Mouse (Mus musculus) kidney, embryonic 15.5 days (tissue): ENCODE data around the gene Snw1. TPM values are rescaled to one million over a fixed set of nuclear protein-coding genes. Genes with fewer than 3 reads are reported as not detected.
A peak's percentile ranks its signal among the peaks of the same experiment; 100 is the strongest.
"Not testable (repeated sequence)": the region's sequence is repeated elsewhere in the genome, so short reads cannot be mapped to it uniquely, and the experiment has no call there.

Experiments
- ATAC-seq: fragments of 200-750 bp; cut with Nextera tagmentation; replicated peaks from 2 replicates; pipeline ENCODE4 v1.8.0; 2017; ENCODE audit warnings: moderate TSS enrichment; ENCODE audit not compliant: low FRiP score
- H3K27ac ChIP-seq: fragments of 300-500 bp; sonication (generic); 2 replicates; pipeline ENCODE4 v1.5.1; 2015; ENCODE audit warnings: mild to moderate bottlenecking, inconsistent platforms
- H3K27me3 ChIP-seq: fragments of 300-500 bp; sonication (generic); 2 replicates; pipeline ENCODE4 v1.6.1; 2015; ENCODE audit warnings: inconsistent platforms
- H3K36me3 ChIP-seq: fragments of 300-500 bp; sonication (generic); 2 replicates; pipeline ENCODE4 v1.6.1; 2015; ENCODE audit warnings: inconsistent platforms
- H3K4me1 ChIP-seq: fragments of 300-500 bp; sonication (generic); 2 replicates; pipeline ENCODE4 v1.6.1; 2015; ENCODE audit warnings: inconsistent platforms
- H3K4me2 ChIP-seq: fragments of 300-500 bp; sonication (generic); 2 replicates; pipeline ENCODE4 v1.6.1; 2015; ENCODE audit warnings: moderate library complexity, mild to moderate bottlenecking, inconsistent platforms
- H3K4me3 ChIP-seq: fragments of 300-500 bp; sonication (generic); replicated peaks from 2 replicates; pipeline ENCODE4 v1.5.1; 2015; ENCODE audit warnings: mild to moderate bottlenecking, inconsistent platforms
- H3K9ac ChIP-seq: fragments of 300-500 bp; sonication (generic); 2 replicates; pipeline ENCODE4 v1.6.1; 2015; ENCODE audit warnings: mild to moderate bottlenecking, inconsistent platforms
- H3K9me3 ChIP-seq: fragments of 300-500 bp; sonication (generic); replicated peaks from 2 replicates; pipeline ENCODE4 v1.6.1; 2016; ENCODE audit warnings: inconsistent platforms
- WGBS: fragments of 180-500 bp; shearing (Covaris S2); methylation state at CpG from one replicate; pipeline ENCODE4 v1.1.7; 2015; ENCODE audit warnings: mixed read lengths; 5-methylcytosine and 5-hydroxymethylcytosine counted together
- polyA plus RNA-seq: library from polyadenylated mRNA; unstranded; fragments of >200 nt; fragmentation: Nextera tagmentation; extraction: Ambion mirVana; gene quantifications from 2 replicates; pipeline ENCODE4 v1.2.1, GENCODE M21; 2015

Snw1 gene
- 135 and 136 TPM in 2 replicates for polyA plus RNA-seq

GRCm38 (mm10) chr12:87471964-87472786, at the start of gene Snw1:
Snw1 (minus strand) TSS chr12:87472274.
- Histone ChIP-seq H3K27me3 (no peaks in the 10 kb centered on the region), H3K4me2 (peak within 1 kb of the TSS; percentile 61), H3K4me3 (peak within 1 kb of the TSS; percentile 74), H3K36me3 (peaks cover 26% of the 10 kb centered on the region), H3K9ac (peak within 1 kb of the TSS; percentile 80), H3K4me1 (peaks cover 15% of the 10 kb centered on the region), H3K27ac (peak within 1 kb of the TSS; percentile 91), H3K9me3 (no peaks in the 10 kb centered on the region)
- ATAC-seq, result peak; percentile 97
- 3% methylated on average over 45 of the region's 45 CpGs for WGBS

GRCm38 (mm10) chr12:87519616-87520015, 47.5 kb upstream of the Snw1 start:
- WGBS, result 74% methylated on average over 3 of the region's 3 CpGs

DNA sequence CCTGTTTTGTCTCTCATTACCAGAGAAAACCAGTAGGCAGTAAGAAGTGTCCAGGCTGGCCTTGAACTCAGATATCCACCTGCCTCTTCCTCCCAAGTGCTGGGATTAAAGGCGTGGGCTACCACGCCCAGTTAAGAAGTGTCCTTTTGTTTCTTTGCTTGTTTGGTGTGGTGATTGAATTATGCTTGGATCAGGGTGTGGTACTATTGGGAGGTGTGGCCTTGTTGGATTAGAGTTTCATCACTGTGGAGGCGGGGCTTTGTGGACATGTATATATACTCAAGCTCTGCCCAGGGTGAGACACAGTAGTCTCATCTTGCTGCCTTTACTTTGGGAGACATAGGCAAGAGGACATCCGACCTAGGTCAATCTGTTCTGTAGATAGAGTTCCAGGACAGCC, 41.9 kb upstream of the Snw1 start, which contains the start of gene Gm8300:
TSS of gene Gm8300 (plus strand) at position 301 of the 400 bp plus-strand sequence.
- H3K9me3 ChIP-seq, H3K9ac ChIP-seq, H3K27me3 ChIP-seq, H3K4me3 ChIP-seq, H3K4me2 ChIP-seq, H3K36me3 ChIP-seq, ATAC-seq, H3K4me1 ChIP-seq, H3K27ac ChIP-seq: not testable (repeated sequence)
- 81% methylated on average over 4 of the region's 4 CpGs for WGBS

More at GRCm38 (mm10) chr12:87519616-87520015, 47.5 kb upstream of the Snw1 start:
- not testable (repeated sequence) for H3K4me2 ChIP-seq, H3K4me3 ChIP-seq, H3K27me3 ChIP-seq, H3K36me3 ChIP-seq, H3K9ac ChIP-seq, H3K4me1 ChIP-seq, H3K27ac ChIP-seq, H3K9me3 ChIP-seq, ATAC-seq

DNA sequence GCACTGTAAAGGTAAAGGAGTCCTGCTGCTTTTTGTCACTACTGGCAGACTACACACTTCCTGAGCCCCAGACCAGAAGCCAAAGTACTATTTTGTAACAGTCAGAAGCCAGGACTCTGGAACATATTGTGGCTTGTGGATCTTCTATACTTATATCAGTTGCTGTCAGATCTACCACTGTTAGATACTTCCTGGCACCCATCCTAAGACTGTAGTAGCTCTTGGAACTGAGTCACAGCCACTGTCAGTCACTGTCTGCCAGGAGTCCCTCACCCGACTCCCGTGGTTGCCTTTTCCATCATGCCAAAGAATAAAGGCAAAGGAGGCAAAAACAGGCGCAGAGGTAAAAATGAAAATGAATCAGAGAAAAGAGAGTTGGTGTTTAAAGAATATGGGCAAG, 22.3 kb upstream of the Snw1 start, which contains the start of gene Gm5788:
TSS of gene Gm5788 (plus strand) at position 301 of the 400 bp plus-strand sequence.
- not testable (repeated sequence) for H3K4me1 ChIP-seq, ATAC-seq, H3K4me3 ChIP-seq, H3K9me3 ChIP-seq, H3K4me2 ChIP-seq, H3K27me3 ChIP-seq, H3K36me3 ChIP-seq, H3K27ac ChIP-seq, H3K9ac ChIP-seq
- WGBS, result 86% methylated on average over 3 of the region's 3 CpGs

- not testable (repeated sequence) for H3K4me1 ChIP-seq, H3K4me2 ChIP-seq, H3K27ac ChIP-seq, H3K9me3 ChIP-seq, H3K4me3 ChIP-seq, H3K9ac ChIP-seq, H3K36me3 ChIP-seq, H3K27me3 ChIP-seq, ATAC-seq
- WGBS, result 73% methylated on average over 2 of the region's 2 CpGs
Observed at GRCm38 (mm10) chr12:87488683-87489082, 16.6 kb upstream of the Snw1 start.

- H3K27me3 ChIP-seq, H3K4me1 ChIP-seq, H3K36me3 ChIP-seq, ATAC-seq, H3K27ac ChIP-seq, H3K9me3 ChIP-seq, H3K9ac ChIP-seq, H3K4me3 ChIP-seq, H3K4me2 ChIP-seq: not testable (repeated sequence)
- WGBS, result 74% methylated on average over 5 of the region's 5 CpGs
Observed at GRCm38 (mm10) chr12:87482482-87482881, 10.4 kb upstream of the Snw1 start.

GRCm38 (mm10) chr12:87474756-87475155, 2.7 kb upstream of the Snw1 start:
- no peaks in the 10 kb centered on the region for H3K9me3 ChIP-seq
- H3K4me1 ChIP-seq, result peaks cover 13% of the 10 kb centered on the region
- H3K4me2 ChIP-seq, result no peak overlapping the region
- no peaks in the 10 kb centered on the region for H3K27me3 ChIP-seq
- H3K9ac ChIP-seq, result no peak overlapping the region
- H3K36me3 ChIP-seq, result peaks cover 5% of the 10 kb centered on the region; the same call in 1 of the 2 replicates
- H3K27ac ChIP-seq, result no peak overlapping the region
- 73% methylated on average over 3 of the region's 3 CpGs for WGBS
- H3K4me3 ChIP-seq, result no peak overlapping the region
- ATAC-seq, result no peak

DNA sequence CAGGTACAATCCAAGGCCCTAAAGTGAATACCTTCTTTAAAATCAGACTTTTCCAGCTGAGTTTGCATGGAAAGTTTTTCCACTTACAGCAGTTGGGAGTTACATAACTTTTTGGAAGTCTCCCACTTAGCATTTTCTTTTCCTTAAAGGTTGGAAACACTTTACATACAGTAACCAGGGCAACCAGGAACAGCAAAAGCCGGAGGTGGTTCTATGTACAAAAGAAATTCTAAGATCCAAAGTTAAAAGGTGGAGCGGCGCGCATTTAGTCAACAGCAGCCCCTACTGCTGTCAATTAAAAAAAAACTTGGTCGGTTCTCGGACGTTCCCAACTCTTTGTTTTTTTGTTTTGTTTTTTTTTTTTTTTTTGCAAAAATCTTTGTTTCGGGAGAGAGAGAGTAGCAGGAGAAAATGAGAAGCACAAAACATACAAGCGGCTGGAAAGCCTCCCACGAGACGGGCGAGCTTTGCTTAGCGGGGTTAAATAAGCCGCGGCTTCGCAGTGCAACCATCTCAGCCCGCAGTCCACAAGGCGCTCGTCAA, 582 bp downstream of the Snw1 start:
- ATAC-seq, result no peak
- WGBS, result 0% methylated on average over 19 of the region's 19 CpGs

DNA sequence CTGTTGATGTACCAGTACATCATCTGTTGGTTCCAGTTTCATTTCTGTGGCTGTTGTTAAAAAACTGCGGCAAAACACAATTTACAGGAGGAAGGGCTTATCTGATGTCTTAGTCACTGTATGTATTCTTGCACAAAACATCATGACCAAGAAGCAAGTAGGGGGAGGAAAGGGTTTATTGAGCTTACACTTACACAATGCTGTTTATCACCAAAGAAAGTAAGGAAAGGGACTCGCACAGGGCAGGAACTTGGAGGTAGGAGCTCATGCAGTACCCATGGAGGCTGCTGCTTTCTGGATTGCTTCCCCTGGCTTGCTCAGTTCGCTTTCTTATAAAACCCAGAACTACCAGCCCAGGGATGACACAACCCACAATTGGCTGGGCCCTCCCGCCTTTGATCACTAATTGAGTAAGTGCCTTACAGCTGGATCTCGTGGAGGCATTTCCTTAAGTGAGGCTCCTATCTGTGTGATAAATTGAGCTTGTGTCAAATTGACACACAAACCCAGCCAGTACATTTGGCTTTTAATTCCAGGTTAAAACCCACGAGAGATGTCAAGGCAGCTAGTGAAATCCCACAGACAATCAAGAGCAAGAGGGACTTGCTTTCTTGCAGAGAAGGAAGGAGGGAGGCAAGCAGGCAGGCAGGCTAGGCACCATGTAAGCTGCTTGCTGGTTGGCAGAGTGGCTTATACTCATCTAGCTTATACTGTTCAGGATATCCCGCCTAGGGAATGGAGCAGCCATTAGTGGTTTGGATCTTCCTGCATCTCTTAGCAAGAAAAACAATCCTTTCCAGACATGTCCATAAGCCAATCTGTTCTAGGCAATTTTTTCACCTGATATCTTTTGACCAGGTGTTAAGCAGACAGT, 1.6 kb downstream of the Snw1 start:
- Histone ChIP-seq H3K9me3 (no peaks in the 10 kb centered on the region), H3K4me1 (peaks cover 15% of the 10 kb centered on the region), H3K27me3 (no peaks in the 10 kb centered on the region), H3K4me3 (peak overlapping the region; percentile 74), H3K4me2 (peak overlapping the region; percentile 61), H3K36me3 (peaks cover 39% of the 10 kb centered on the region), H3K9ac (peak overlapping the region; percentile 80), H3K27ac (no peak overlapping the region)
- WGBS, result 49% methylated on average over 7 of the region's 7 CpGs
- ATAC-seq, result no peak

More for the DNA sequence above, 582 bp downstream of the Snw1 start:
- Histone ChIP-seq H3K9ac (peak overlapping the region; percentile 80), H3K4me2 (peak overlapping the region; percentile 61), H3K4me3 (peak overlapping the region; percentile 74), H3K27ac (peak overlapping the region; percentile 91), H3K36me3 (peaks cover 33% of the 10 kb centered on the region), H3K4me1 (peaks cover 15% of the 10 kb centered on the region), H3K9me3 (no peaks in the 10 kb centered on the region), H3K27me3 (no peaks in the 10 kb centered on the region)

DNA sequence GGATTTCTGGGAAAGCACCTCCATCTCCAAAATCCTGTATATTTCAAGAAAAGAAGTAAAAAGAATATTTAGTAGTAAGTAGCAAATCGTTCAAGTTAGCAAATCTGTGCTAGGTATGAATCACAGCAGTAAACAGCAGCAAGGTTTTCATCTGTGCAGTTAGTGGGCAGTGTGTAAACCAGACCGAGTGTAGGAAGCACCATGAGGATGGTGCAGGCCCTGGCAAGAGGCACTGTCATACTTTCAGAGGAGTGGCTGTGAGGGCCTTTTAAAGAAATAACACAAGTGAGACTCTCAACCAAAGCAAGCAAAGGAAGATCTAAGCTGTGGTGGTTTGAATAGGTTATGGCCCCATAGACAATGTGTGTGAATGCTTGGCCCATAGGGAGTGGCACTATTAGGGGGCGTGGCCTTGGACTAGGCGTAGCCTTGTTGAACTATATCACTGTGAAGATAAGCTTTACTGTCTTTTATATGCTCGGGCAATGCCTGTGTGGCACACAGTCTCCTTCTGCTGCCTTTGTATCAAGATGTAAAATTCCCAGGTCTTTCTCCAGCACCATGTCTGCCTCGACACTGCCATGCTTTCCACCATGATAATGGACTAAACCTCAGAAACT, 7.3 kb downstream of the Snw1 start:
- Histone ChIP-seq H3K27ac (no peak overlapping the region), H3K4me1 (peaks cover 2% of the 10 kb centered on the region; the same call in 1 of the 2 replicates), H3K36me3 (peaks cover 90% of the 10 kb centered on the region), H3K4me3 (no peak overlapping the region), H3K9ac (no peak overlapping the region), H3K27me3 (no peaks in the 10 kb centered on the region), H3K9me3 (no peaks in the 10 kb centered on the region), H3K4me2 (no peak overlapping the region)
- ATAC-seq, result no peak
- WGBS, result 88% methylated on average over 6 of the region's 6 CpGs

GRCm38 (mm10) chr12:87449456-87449855, 22.6 kb downstream of the Snw1 start:
- H3K9me3 ChIP-seq, result no peaks in the 10 kb centered on the region
- no peak overlapping the region for H3K4me2 ChIP-seq
- H3K36me3 ChIP-seq, result peaks cover 74% of the 10 kb centered on the region
- H3K27ac ChIP-seq, result no peak overlapping the region
- H3K4me3 ChIP-seq, result no peak overlapping the region
- no peak for ATAC-seq
- no peaks in the 10 kb centered on the region for H3K27me3 ChIP-seq
- WGBS, result 92% methylated on average over 9 of the region's 9 CpGs
- H3K9ac ChIP-seq, result no peak overlapping the region
- peaks cover 7% of the 10 kb centered on the region for H3K4me1 ChIP-seq
